Mouse (Mus musculus) layer of hippocampus, adult 18-20 months (tissue): ENCODE data around the gene Eif4b. TPM values are rescaled to one million over a fixed set of nuclear protein-coding genes. Genes with fewer than 3 reads are reported as not detected.
A peak's percentile ranks its signal among the peaks of the same experiment; 100 is the strongest.

Experiments
- DNase-seq, 2 experiments: peaks; one replicate each; pipeline ENCODE4 v3.0.0; 2022; ENCODE audit warnings: low spot score in 2 of 2
- long read RNA-seq: library from polyadenylated mRNA; stranded (forward); transcript quantifications from one replicate; pipeline ENCODE4 v2.0.0, GENCODE M21; 2021
- total RNA-seq, 2 experiments: library from RNA; stranded (reverse); gene quantifications; 2 replicates each; pipeline ENCODE4 v1.2.3; 2021

Gene Eif4b
- total RNA-seq, result 100 to 1,000 TPM; 197 to 203 TPM
- long read RNA-seq, transcript Eif4b-201 (15 exons, 3,854 nt), result major isoform, 76 of 111 reads
- long read RNA-seq, partial matches to known transcripts, result 32 of 111 reads
- long read RNA-seq, other reads (novel, unspliced or antisense), result 3 of 111 reads

GRCm38 (mm10) chr15:102073559-102074069 is at the start of gene Eif4b:
TSS of gene Eif4b (plus strand) at chr15:102073773.
- peak; percentile 98 to 99 for DNase-seq

- DNase-seq, result no peak
Measured at GRCm38 (mm10) chr15:102023888-102024287, 49.7 kb upstream of the Eif4b start.

GRCm38 (mm10) chr15:102025136-102025872 is 48.3 kb upstream of the Eif4b start:
- no peak for DNase-seq

GRCm38 (mm10) chr15:102026430-102026829 is 47.1 kb upstream of the Eif4b start:
- no peak for DNase-seq

GRCm38 (mm10) chr15:102028040-102028439 is 45.5 kb upstream of the Eif4b start, which contains the start of gene Krt18:
TSS of gene Krt18 (plus strand) at chr15:102028180.
- DNase-seq, result no peak

- no peak for DNase-seq
Measured at GRCm38 (mm10) chr15:102034121-102035053, 39.2 kb upstream of the Eif4b start.

GRCm38 (mm10) chr15:102040277-102040676 is 33.3 kb upstream of the Eif4b start:
- no peak for DNase-seq

- DNase-seq, result no peak
Measured at GRCm38 (mm10) chr15:102041951-102042350, 31.6 kb upstream of the Eif4b start.

GRCm38 (mm10) chr15:102044745-102045144 is 28.8 kb upstream of the Eif4b start:
- no peak for DNase-seq

GRCm38 (mm10) chr15:102045691-102046090 is 27.9 kb upstream of the Eif4b start:
- no peak for DNase-seq

- no peak for DNase-seq
Measured at GRCm38 (mm10) chr15:102048006-102048405, 25.6 kb upstream of the Eif4b start.

GRCm38 (mm10) chr15:102049871-102050270 is 23.7 kb upstream of the Eif4b start:
- DNase-seq, result no peak

- peak; percentile 30 to 67 for DNase-seq
Measured at GRCm38 (mm10) chr15:102051920-102052683, 21.5 kb upstream of the Eif4b start.

GRCm38 (mm10) chr15:102056495-102057174 is 16.9 kb upstream of the Eif4b start:
- DNase-seq, result no peak

GRCm38 (mm10) chr15:102065661-102066325 is 7.8 kb upstream of the Eif4b start:
- peak; percentile 88 to 96 for DNase-seq

- no peak for DNase-seq
Measured at GRCm38 (mm10) chr15:102070476-102071467, 2.8 kb upstream of the Eif4b start.

GRCm38 (mm10) chr15:102072963-102073558 is 512 bp upstream of the Eif4b start:
- DNase-seq, result no peak
